8 mouse cellular contexts compared by ENCODE assay signal in genomic region chr13:21944926-21945740, GRCm38 (mm10). TPM values are rescaled to one million over a fixed set of nuclear protein-coding genes. Genes with fewer than 3 reads are reported as not detected.
A peak's percentile ranks its signal among the peaks of the same experiment; 100 is the strongest.
DNase-seq lines count a peak whose midpoint lies in the region; ATAC-seq lines count a peak whose summit lies in the region.

Gene Zfp184 (plus strand): TSS chr13:21945094.

- ATAC-seq in inflammation-experienced regulatory T-cells, adult 6 months: peak; percentile 65

- H3K9me3 ChIP-seq in megakaryocyte, embryonic 14.5 days: no peaks in the 10 kb centered on the region

- H3K27me3 ChIP-seq in megakaryocyte, embryonic 14.5 days (replicated peaks): peaks cover 10% of the 10 kb centered on the region

- H3K4me1 ChIP-seq in megakaryocyte, embryonic 14.5 days: peaks cover 25% of the 10 kb centered on the region

- peak within 1 kb of the TSS; percentile 93 for H3K4me3 ChIP-seq in megakaryocyte, embryonic 14.5 days (replicated peaks)

- DNase-seq in adrenal gland, adult (ENCODE audit: inconsistent age in 2 of 2, low spot score in 1 of 2): peak; percentile 91 to 97
- peak; percentile 99 for DNase-seq in embryo, embryonic 10 days (ENCODE audit: low spot score)
- DNase-seq in gastrocnemius, postnatal 10 days: peak; percentile 61
- peak; percentile 84 to 94 for DNase-seq in left cerebral cortex, adult 9 months (ENCODE audit: low spot score in 2 of 2)
- peak; percentile 95 to 96 for DNase-seq in right cerebral cortex, postnatal 10 days (ENCODE audit: low spot score in 2 of 2)
- peak; percentile 86 for DNase-seq in urinary bladder, postnatal 14 days (ENCODE audit: low spot score)

- no peaks in the 10 kb centered on the region for H3K36me3 ChIP-seq in megakaryocyte, embryonic 14.5 days (replicated peaks; ENCODE audit: low read length)

RNA-seq across cellular contexts. Expression of gene Zfp184, which starts in this region (rescaled TPM):
- 1 to 10 TPM in 1 of 2 experiments, under 1 TPM in 1; 0.73 to 1.2 TPM for total RNA-seq in gastrocnemius, postnatal 10 days (2021)
- polyA plus RNA-seq in inflammation-experienced regulatory T-cells, adult 6 months (2017; shearing (Covaris generic)): not detected
- polyA plus RNA-seq in megakaryocyte, embryonic 14.5 days (2012; ENCODE audit: insufficient read depth, low replicate concordance): not detected in 2 replicates

Comparison
In these comparisons a context has a peak if more than half of its experiments do, and no peak if none do; other contexts are left out.
1. Peak in every context shown above with its lines: DNase-seq, ATAC-seq and H3K4me3 ChIP-seq.
2. Peak in ATAC-seq in inflammation-experienced regulatory T-cells, adult 6 months; RNA of the gene not detected or under 1 TPM.